Mouse (Mus musculus): ENCODE results near the gene Ptprn.

The Ptprn gene

DNA sequence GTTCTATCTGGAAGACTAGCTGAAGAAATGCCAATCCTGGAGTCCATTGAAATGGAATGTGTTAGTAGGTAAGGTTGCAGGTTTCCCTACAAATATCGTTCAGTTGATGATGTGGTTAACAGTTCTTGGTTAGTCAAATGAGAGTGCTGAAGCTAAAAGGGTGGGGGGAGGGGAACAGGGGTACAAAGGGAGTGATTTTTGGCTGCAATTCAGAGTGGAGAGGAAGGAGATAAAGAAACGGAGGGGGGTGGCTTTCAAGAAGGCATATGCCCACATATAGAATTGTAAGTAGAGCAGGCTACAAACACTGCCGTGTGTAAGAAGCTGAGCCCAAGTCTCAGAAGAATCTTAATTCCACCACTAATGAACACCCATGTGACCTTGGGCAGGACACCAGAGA, 38.8 kb downstream of the Ptprn start:
- DNase-seq (ENCODE audit: extremely low read depth, low read depth) = no peak

DNA sequence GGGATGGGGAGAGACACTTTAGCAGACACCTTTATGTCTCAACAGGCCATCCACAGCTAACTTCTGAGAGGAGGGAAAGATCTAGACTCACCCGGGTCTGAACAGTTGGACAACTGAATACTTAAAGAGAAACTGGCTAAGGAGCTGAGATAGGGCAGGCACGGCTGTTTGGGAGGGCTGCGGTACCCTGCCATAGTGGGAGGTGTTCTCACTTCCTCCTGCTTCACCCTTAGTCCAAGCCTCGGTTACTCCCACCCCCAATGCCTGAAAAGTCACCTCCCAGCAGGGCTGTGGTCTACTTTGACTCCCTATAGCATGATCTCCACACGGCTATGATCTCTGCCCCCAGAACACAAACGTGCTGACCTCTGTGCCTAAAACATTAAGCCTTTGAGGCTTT, 40.8 kb downstream of the Ptprn start:
- DNase-seq (ENCODE audit: extremely low read depth, low read depth) = no peak

DNA sequence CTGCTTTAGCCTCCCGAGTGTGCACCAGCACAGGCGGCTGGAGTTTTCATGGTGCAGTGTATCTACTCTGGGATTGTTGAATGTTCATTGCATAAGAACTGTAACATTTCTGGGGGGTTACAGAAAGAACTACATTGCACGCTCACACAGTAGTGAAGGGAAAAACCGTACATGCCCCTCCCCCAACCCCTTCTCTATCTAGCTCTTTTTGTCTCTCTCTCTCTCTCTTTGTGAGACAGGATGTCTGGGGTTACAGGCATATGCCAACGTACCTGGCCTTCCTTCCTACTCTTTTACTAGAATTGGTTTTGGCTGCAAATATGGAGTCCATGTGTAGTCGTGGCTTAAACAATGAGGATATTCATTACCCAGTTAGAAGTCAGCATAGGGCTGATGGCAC, 41.4 kb downstream of the Ptprn start:
- no peak for DNase-seq (ENCODE audit: extremely low read depth, low read depth)

DNA sequence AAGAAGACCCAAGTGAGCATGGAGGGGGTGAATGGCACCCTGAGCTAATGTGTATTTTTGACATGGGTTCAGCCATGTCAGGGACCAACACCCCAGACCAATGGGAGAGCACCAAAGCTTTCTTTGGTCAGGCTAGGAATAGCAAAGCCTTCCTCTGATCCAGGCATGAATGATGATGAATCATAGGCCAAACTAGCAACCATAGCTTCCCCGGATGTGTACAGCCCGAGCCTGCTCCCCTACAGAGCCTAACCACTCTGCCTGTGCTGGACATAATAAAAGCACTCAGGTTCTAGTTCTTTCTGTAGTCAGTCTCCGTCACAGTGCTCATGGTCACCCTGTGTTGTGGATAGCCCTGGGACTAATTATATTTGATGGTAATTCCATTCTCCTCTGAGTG, 42.8 kb downstream of the Ptprn start:
- DNase-seq (ENCODE audit: extremely low read depth, low read depth) = no peak

DNA sequence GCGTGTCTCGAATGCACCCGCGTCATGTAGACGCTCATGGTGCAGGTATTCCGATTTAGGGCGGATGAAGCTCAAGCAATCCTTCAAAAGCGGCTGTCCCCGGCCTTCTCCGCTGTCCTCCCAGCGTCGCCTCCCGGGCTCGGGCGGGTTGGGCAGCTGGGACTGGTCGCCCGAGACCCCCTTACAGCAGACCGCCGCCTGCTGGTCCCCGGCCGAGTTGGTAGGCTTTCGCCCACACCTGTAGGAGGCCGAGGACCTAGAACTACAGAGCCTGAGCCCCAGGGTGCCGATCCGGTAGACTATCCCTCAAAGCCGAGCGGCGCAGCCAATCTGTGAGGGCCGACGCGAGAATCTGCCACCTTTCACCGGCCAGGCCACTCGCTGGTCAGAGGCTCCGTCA, 44.8 kb downstream of the Ptprn start, which contains the start of gene Tuba4a:
TSS of gene Tuba4a (minus strand) at position 335 of the 400 bp plus-strand sequence.
- DNase-seq (ENCODE audit: extremely low read depth, low read depth) = no peak

DNA sequence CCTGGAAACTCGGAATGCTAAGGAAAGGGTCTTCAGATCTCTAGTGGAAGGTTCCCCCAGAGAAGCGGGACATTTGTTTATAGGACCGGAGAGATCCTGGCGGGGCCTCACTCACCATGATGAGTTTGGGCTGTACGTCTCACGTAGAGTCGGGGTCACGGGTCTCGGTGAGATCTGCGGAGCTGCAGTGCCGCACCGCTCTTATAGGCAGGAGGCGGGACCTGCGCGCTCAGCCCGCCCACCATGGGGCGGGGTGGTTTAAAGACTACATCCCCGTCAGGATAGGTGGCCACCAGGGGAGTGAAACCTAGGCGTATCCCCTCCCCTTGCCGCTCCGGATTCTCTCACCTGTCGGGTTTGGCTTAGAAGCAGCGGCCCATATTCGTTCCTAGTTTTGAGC, 45.2 kb downstream of the Ptprn start:
- no peak for DNase-seq (ENCODE audit: extremely low read depth, low read depth)

DNA sequence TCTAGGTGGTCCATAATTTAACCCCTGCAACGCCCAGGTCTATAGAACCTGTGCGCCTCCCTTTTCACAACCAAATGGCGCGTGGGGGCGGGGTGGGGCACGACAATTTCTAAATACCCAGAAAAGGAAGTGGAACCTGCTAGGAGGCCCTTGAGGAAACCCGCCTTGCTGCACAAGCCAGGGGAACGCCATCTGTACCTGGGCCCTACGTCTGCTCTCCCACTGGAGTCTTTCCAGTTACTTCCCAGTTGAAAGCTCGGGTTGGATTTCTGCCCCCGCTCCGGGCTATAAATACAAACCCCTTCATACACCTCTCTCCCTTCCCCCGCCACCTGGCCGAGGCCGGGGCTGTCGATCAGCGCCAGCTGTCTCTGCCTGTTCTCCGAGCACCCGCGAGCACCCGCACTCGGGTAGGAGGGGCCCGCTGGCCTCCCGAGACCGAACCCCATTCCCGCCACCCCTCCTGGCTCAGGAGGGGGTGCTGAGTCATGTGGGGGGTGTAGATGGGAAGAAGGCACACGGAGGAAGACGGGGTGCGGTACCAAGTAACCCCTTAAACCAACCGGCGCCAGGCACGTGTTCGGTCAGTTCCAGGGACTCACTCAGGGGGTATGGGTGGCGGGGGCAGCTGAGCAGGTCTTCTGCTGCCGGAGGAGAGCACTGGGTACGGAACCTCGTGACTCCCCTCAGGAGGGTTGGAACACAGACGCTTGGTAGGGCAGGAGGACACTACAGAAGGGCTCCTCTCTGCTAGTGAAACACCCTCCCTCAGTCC, 45.9 kb downstream of the Ptprn start:
- no peak for DNase-seq (ENCODE audit: extremely low read depth, low read depth)

DNA sequence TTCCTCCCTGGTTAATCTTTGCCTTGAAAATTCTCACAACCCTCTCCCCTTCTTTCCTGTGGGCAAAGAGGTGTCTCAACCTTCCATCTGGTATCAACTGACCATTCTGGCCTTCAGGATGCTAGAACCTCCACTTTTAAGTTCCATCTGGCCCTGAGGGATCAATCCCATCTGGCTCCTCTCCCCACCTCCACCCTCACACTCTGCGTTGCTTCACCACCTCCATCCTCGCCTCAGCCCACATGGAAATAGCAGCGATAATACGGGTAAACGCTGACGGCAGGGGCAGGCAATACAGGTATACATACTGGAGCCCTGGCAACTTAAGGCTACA, 46.4 kb downstream of the Ptprn start:
- no peak for DNase-seq (ENCODE audit: extremely low read depth, low read depth)

DNA sequence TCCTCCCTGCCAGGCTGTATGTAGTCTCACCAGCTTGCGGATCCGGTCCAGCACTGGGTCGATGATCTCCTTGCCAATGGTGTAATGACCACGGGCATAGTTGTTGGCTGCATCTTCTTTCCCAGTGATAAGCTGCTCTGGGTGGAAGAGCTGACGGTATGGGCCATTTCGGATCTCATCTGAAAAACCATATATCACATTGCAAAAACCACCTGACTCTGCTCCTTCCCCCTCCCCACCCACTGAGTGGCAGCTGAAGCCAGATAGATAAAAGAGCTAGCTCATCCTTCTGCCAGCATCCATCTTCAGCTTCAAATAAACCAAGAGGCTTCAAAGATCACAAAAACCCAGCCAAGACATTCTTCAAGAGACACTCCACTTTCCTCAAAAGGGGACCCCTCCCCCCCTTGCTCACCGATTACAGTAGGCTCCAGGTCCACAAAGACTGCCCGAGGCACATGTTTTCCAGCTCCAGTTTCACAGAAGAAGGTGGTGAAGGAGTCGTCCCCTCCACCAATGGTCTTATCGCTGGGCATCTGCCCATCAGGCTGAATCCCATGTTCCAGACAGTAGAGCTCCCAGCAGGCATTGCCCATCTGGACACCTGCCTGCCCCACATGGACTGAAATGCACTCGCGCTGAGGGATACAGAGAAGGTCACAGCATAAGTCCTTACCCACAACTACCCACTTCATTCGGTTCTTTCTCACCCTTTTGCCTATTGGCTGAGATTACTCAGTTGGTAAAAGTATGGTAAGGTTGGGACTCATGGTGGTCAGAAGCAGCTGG, 47.3 kb downstream of the Ptprn start:
- no peak for DNase-seq (ENCODE audit: extremely low read depth, low read depth)

DNA sequence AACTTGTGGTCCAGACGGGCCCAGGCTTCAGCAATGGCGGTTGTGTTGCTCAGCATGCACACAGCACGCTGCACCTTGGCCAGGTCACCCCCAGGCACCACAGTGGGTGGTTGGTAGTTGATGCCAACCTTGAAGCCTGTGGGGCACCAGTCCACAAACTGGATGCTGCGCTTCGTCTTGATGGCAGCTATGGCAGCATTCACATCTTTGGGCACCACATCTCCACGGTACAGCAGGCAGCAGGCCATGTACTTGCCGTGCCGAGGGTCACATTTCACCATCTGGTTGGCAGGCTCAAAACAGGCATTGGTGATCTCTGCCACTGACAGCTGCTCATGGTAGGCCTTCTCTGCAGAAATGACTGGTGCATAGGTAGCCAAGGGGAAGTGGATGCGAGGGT, 48.5 kb downstream of the Ptprn start:
- DNase-seq (ENCODE audit: extremely low read depth, low read depth) = no peak

DNA sequence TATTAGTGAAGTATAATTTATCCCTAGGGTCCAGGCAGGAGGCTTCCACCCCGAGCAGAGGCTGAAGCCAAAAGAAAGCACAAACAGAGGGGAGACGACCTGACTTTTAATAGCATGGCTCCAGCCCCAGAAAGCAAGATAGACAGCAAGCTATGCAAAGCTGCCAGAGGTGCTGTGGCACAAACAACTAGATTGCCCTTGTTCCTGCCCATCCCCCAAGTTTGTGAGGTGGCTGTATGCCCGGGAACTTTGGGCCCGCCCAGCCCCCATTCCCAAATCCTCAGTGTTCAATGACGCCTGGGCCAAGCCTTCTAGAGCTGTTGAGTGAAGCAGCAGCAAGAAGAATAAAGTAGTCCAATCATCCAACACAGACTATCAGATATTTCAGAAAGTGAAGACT, 49.4 kb downstream of the Ptprn start:
- no peak for DNase-seq (ENCODE audit: extremely low read depth, low read depth)

DNA sequence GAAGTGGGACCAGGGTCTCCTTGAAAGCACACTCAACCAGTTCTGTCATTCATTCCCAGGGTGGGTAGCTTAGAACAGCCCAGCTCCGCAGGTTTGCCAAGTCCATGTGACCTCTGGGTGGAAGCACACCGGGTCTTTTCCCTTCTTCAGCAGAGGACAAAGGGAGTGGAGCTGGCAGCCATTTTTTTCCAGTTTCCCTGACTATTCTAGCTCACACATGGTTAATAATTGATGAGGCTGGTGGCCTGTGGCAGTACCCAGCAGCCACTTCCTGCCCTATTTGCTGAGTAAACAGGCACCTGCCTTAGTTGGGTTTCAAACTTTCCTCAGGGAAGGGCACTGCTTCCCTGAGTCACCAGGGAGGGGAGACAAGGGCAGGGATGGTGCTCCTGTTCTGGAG, 49.9 kb downstream of the Ptprn start:
- no peak for DNase-seq (ENCODE audit: extremely low read depth, low read depth)

DNA sequence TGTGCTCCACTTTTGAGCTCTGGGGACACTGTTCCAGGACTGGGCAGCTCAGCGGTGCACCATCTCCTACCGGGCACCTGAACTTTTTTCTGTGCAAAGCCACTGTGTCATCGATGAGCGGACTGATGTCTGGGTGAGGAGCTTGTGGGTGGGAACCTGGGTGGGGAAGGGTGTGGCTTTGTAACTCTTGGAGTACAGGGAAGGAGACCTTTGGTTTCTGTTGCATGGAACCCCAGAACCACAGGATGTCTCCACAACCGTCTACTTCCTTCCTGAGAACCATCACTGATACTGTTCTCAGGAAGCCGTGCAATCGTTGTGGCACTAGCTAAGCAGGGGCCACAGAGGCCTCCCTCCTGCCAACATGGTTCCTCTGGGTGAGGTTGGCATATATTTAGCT, 51.2 kb downstream of the Ptprn start:
- DNase-seq (ENCODE audit: extremely low read depth, low read depth) = no peak

DNA sequence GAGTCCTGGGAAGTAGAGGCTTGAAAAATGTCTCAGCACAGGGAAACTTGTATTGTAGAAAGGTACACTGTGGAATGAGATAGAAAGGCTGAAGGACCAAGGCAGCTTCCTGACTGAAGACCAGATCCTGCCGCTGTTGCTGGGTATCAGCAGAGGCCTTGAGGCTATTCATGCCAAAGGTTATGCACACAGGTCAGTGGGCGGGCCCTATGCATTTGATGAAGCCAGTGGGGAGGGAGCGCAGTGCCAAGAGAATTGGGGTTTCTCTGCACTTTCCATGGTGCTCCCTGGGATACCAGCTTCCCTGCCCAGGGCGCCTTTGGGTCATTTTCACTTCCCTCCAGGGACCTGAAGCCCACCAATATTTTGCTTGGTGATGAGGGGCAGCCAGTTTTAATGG, 51.8 kb downstream of the Ptprn start:
- no peak for DNase-seq (ENCODE audit: extremely low read depth, low read depth)

DNA sequence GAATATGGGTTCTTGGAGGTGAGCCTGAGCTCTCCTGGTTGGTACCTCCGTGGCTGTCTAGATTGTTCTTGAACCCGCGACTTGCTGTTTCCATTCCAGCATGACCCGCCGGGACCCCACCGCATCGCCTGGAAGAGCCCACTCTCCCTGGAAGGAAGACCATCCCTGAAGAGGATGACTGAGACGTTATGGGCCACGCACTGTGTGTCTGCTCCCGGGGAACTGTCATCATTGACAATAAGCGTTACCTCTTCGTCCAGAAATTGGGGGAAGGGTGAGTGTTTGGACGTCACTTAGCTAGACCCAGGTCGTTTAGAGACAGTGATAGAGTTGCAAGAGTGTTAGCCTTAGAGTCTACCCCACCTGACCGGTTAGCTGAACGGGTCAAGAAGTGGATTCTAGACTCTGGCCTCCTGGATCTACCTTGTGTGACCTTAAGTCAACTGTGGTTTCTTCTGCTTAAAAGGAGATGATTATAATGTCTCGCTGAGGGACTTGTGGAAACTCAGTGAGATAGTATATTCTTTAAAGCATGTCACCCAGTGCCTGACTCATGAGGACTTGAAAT, 53.1 kb downstream of the Ptprn start:
- no peak for DNase-seq (ENCODE audit: extremely low read depth, low read depth)

DNA sequence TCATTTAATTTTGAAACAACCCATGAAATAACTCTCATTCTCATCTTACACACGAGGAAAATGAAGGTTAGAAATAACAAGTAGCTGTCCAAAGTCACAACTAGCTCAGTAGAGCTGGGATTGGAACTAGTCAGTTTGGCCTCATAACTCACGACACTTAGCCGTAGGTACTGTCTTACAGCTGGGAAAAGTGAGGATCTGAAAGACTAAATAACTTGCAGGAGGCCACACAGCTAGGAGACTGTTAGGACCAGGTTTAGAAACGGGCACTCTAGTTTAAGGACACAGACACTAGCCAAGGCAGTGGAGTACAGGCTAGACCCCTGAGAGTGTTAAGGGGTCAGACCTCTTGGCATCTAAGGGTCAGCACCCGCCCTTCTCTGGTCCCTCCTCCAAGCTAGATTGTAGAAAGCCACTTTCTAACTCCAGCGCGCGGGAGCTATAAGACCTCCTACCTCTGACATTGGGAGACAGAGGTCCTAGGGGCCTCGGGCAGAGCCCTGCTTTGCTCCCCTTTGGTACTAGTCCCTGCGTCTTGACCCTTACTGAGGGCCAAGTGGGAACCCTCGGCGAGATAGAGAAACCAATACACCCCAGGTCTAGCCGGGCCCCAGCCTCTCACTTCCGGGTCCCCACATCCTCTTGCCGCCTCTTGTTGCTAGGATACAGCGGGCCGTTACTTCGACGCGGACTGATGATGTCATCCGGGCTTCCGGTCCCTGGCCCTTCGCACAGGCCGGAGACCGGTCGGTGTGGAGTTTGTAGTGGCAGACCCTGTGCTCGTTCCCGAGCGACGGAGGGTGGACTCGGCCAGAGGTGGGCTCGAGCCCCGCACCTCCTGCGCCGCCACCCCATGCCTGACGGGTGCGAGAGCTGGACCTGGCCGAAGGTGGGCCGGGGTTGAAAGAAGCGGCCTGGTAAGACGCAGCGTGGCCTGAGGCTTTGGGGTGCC, 53.9 kb downstream of the Ptprn start, which contains the start of the genes Glb1l and Stk16:
TSS of gene Glb1l (minus strand) at position 678 of the 952 bp plus-strand sequence.
TSS of gene Stk16 (plus strand) at position 703 of the 952 bp plus-strand sequence.
- peak; percentile 90 for DNase-seq (ENCODE audit: extremely low read depth, low read depth)

DNA sequence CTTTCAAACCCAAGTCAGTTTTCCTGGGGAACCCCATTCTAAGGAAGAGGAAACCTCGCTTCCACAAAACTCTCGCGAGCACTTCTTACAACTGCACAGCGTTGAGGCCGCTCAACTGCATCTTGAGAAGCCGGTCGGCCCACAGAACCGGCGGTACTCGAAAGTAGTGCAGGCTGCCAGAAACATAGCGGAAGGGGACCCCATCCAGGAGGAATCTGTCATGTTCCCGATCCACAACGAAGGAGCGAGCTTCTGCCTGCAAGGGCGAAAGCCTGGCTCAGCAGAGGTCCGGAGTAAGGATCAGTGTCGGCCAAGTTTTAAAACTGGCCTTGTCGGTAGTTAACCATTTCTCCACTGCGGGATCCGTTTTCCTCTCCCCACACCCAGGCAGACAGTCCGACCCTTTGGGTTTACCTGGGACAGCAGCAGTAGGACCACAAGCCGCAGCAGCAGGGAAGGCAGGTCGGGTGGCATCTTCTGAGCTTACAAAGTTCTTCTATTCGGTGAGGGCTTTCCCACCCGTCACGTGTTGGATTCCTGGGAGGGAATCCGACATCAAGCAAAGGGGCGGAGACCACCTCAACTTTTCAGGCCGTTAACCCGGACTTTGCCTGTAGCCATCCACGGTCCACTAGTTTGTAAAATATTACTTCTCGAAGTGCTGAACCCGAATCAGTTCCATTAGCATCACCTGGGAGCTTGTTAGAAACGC, 55.2 kb downstream of the Ptprn start:
- DNase-seq (ENCODE audit: extremely low read depth, low read depth) = no peak

DNA sequence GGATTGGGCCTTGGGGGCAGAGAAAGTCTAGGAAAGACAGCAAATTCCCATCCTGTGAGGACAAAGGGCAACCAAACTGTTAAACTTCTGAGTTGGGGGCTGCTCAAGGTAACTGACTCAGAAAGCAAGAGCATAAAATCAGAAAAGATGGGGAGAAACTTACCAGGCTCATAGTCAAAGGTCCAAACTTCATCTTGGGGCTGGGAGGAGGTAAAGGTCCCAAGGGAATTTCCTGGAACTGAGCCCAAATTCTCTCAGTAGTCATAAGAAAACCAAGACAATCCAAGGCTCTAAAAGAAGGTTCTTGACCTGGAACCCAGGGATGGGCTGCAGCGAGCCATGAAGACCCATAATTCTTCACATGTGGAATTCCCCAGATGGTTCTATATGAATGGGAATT, 63.1 kb downstream of the Ptprn start:
- no peak for DNase-seq (ENCODE audit: extremely low read depth, low read depth)
